Mouse (Mus musculus) central nervous system, embryonic 14 days (tissue): ENCODE results near the gene Lpcat2b. TPM values are rescaled to one million over a fixed set of nuclear protein-coding genes. Genes with fewer than 3 reads are reported as not detected.

ENCODE experiments used
- polyA plus RNA-seq: library from polyadenylated mRNA; depleted of rRNA; stranded (reverse); fragments of >200 nt; gene quantifications from 2 replicates; pipeline ENCODE4 v1.2.3, GENCODE M21; 2012; rRNA removed

Gene Lpcat2b
- not detected in 2 replicates for polyA plus RNA-seq

GRCm38 (mm10) chr5:107431249-107431648 is at the start of gene Lpcat2b:
Gene Lpcat2b, plus strand, starts transcription at chr5:107431549.

GRCm38 (mm10) chr5:107402436-107402835 is 28.9 kb upstream of the Lpcat2b start, which contains the start of gene Ephx4:
Gene Ephx4, plus strand, starts transcription at chr5:107402736.

GRCm38 (mm10) chr5:107437464-107438281 is 6.3 kb downstream of the Lpcat2b start, which contains the start of gene Btbd8:
Gene Btbd8, plus strand, starts transcription at chr5:107437997.

Other genes starting within 250 kb of the Lpcat2b start
- 3.0 and 7.4 TPM in 2 replicates for gene Tgfbr3, start 141.9 kb upstream of the Lpcat2b start, polyA plus RNA-seq
- 3.0 and 3.6 TPM in 2 replicates for gene Brdt, start 100.4 kb upstream of the Lpcat2b start, polyA plus RNA-seq
- 2.2 and 3.1 TPM in 2 replicates for gene Ephx4, start 28.8 kb upstream of the Lpcat2b start, polyA plus RNA-seq
- gene Btbd8, start 6.4 kb downstream of the Lpcat2b start, polyA plus RNA-seq, result 14.2 and 15.9 TPM in 2 replicates
- 0.21 TPM in 2 replicates for gene Gm42669, start 76.1 kb downstream of the Lpcat2b start, polyA plus RNA-seq
- gene 1700028K03Rik, start 103.2 kb downstream of the Lpcat2b start, polyA plus RNA-seq, result 0.06 and 0.09 TPM in 2 replicates
- gene Rpap2, start 165.8 kb downstream of the Lpcat2b start, polyA plus RNA-seq, result 12.2 and 12.5 TPM in 2 replicates
- gene Glmn, start 166.3 kb downstream of the Lpcat2b start, polyA plus RNA-seq, result 19.7 and 20.6 TPM in 2 replicates